Mouse (Mus musculus) myocyte (in vitro differentiated cells): ENCODE results near the gene Lcorl.

Experiments used
- CEBPB ChIP-seq: IDR thresholded peaks from 2 replicates; pipeline ENCODE4 v1.6.1; 2011; ENCODE audit warnings: mild to moderate bottlenecking, moderate library complexity; ENCODE audit not compliant: poor library complexity, insufficient read depth, severe bottlenecking
- POLR2A ChIP-seq: IDR thresholded peaks from one replicate; pipeline ENCODE4 v1.6.1; 2011; ENCODE audit warnings: low read depth, mild to moderate bottlenecking, control low read depth, moderate library complexity; ENCODE audit not compliant: insufficient read length

GRCm38 (mm10) chr5:45904683-45905082 lies 47.3 kb upstream of the Lcorl start:
- TF ChIP-seq POLR2A (no peak), CEBPB (no peak)
